ENCODE assay signal across 27 mouse cellular contexts in genomic region chr2:122325361-122325760, GRCm38 (mm10). TPM values are rescaled to one million over a fixed set of nuclear protein-coding genes. Genes with fewer than 3 reads are reported as not detected.
DNase-seq lines count a peak whose midpoint lies in the region; ATAC-seq and TF ChIP-seq lines count a peak whose summit lies in the region.
"Had no signal": no experiment of that assay in that cellular context is flagged by ENCODE, and none has a peak within 500 bp of the region (broad histone marks: within the 10 kb centered on the region; RNA-seq: fewer than 3 reads in every experiment).

No protein-coding gene starts in this region.

- H3K4me2 ChIP-seq in hindbrain, embryonic 16.5 days (ENCODE audit: low read length): no peak overlapping the region
- no peak overlapping the region for H3K4me2 ChIP-seq in midbrain, postnatal 0 days (ENCODE audit: low read depth, low read length, poor library complexity, severe bottlenecking)

- ATAC-seq in hindbrain, embryonic 16.5 days: no peak
- no peak for ATAC-seq in midbrain, postnatal 0 days (ENCODE audit: low FRiP score)
- ATAC-seq: activated CD4-positive, CD25-positive, alpha-beta regulatory T cell, adult 4 months; CD4-positive, CD25-positive, alpha-beta regulatory T cell, adult 4 months had no signal

- WGBS in hindbrain, embryonic 16.5 days: 75% methylated on average over 2 of the region's 2 CpGs
- WGBS in midbrain, postnatal 0 days: 64% methylated on average over 2 of the region's 2 CpGs

- DNase-seq in 3T3-L1 (ENCODE audit: low read depth, low spot score): peak; percentile 61
- DNase-seq in MEL (ENCODE audit: low read depth, low spot score): no peak
- peak; percentile 63 for DNase-seq in NIH3T3 (ENCODE audit: low read depth)
- DNase-seq in frontal cortex, postnatal 36 days (ENCODE audit: low spot score in 2 of 2): no peak
- no peak for DNase-seq in adrenal gland, postnatal 10 days
- DNase-seq in midbrain, postnatal 0 days (ENCODE audit: low spot score): no peak
- DNase-seq: adrenal gland, adult 2 months; adrenal gland, adult 8-10 months; adrenal gland, postnatal 14 days; adrenal gland, postnatal 25 days; adrenal gland, postnatal 36 days; B cell, adult 2 months; cerebellum, adult 11 months; cerebellum, adult 11-12 months; cerebellum, adult 18-20 months; cerebellum, adult 2 months; cerebellum, adult 8-10 months; cerebellum, adult 9-10 months had no signal

- no peak for TF ChIP-seq EP300 in MEL (IDR thresholded peaks at IDR 0.05; ENCODE audit: low read depth in 1 of 2, low read length in 2 of 2)

- TF ChIP-seq POLR2A in MEL (IDR thresholded peaks at IDR 0.05; ENCODE audit: control insufficient read depth in 1 of 2, insufficient read depth in 1 of 2, low read depth in 1 of 2, low read length in 2 of 2, poor library complexity in 1 of 2): no peak
- no peak for TF ChIP-seq POLR2A in embryonic fibroblast, embryonic 13.5 days (IDR thresholded peaks at IDR 0.05; ENCODE audit: low read depth, low read length)

- TF ChIP-seq CTCF in MEL (IDR thresholded peaks at IDR 0.05 in 2 of 3, conservative IDR thresholded peaks at IDR 0.05 in 1 of 3; ENCODE audit: control insufficient read depth in 1 of 3, insufficient read depth in 1 of 3, low read depth in 2 of 3, low read length in 3 of 3, poor library complexity in 1 of 3, severe bottlenecking in 1 of 3): no peak
- TF ChIP-seq CTCF in embryonic fibroblast, embryonic 13.5 days (IDR thresholded peaks at IDR 0.05; ENCODE audit: borderline replicate concordance, insufficient read depth, low read length): no peak
- no peak for TF ChIP-seq CTCF in midbrain, postnatal 0 days (IDR thresholded peaks at IDR 0.05)

- H3K36me3 ChIP-seq in MEL (ENCODE audit: control insufficient read depth in 1 of 2, insufficient read depth in 2 of 2, low read length in 2 of 2): no peaks in the 10 kb centered on the region
- H3K36me3 ChIP-seq in hindbrain, embryonic 16.5 days (ENCODE audit: control insufficient read depth, insufficient read depth, low read length): no peaks in the 10 kb centered on the region
- H3K36me3 ChIP-seq in midbrain, postnatal 0 days (ENCODE audit: insufficient read depth, low read length): no peaks in the 10 kb centered on the region
- H3K36me3 ChIP-seq: G1E had no signal

- no peaks in the 10 kb centered on the region for H3K4me1 ChIP-seq in MEL (ENCODE audit: control insufficient read depth in 1 of 2, insufficient read depth in 2 of 2, low read length in 2 of 2)
- peaks cover 14% of the 10 kb centered on the region for H3K4me1 ChIP-seq in embryonic fibroblast, embryonic 13.5 days (ENCODE audit: control insufficient read depth, insufficient read depth, low read length)
- no peaks in the 10 kb centered on the region for H3K4me1 ChIP-seq in hindbrain, embryonic 16.5 days (ENCODE audit: control insufficient read depth, insufficient read depth, low read depth, low read length)
- no peaks in the 10 kb centered on the region for H3K4me1 ChIP-seq in midbrain, postnatal 0 days (ENCODE audit: insufficient read depth, low read length)

- H3K27me3 ChIP-seq in MEL (ENCODE audit: control insufficient read depth in 1 of 2, insufficient read depth in 2 of 2, low read length in 2 of 2): peaks cover 2 to 3% of the 10 kb centered on the region in 2 experiments; a peak in 1 of 4 replicates
- H3K27me3 ChIP-seq in hindbrain, embryonic 16.5 days (replicated peaks; ENCODE audit: control insufficient read depth, insufficient read depth, low read length): no peaks in the 10 kb centered on the region
- no peaks in the 10 kb centered on the region for H3K27me3 ChIP-seq in midbrain, postnatal 0 days (ENCODE audit: insufficient read depth, low read length)
- H3K27me3 ChIP-seq: CH12.LX, Patski had no signal

- H3K4me3 ChIP-seq in MEL (ENCODE audit: control insufficient read depth in 1 of 2, insufficient read depth in 1 of 2, low read depth in 2 of 2, low read length in 2 of 2): no peak overlapping the region
- no peak overlapping the region for H3K4me3 ChIP-seq in embryonic fibroblast, embryonic 13.5 days (ENCODE audit: insufficient read depth, low read length)
- no peak overlapping the region for H3K4me3 ChIP-seq in hindbrain, embryonic 16.5 days (ENCODE audit: low read length)
- no peak overlapping the region for H3K4me3 ChIP-seq in midbrain, postnatal 0 days (ENCODE audit: low read depth, low read length)

- no peak overlapping the region for H3K9ac ChIP-seq in MEL (ENCODE audit: control insufficient read depth, low read depth, low read length, poor library complexity, severe bottlenecking)
- H3K9ac ChIP-seq in hindbrain, embryonic 16.5 days (ENCODE audit: low read depth, low read length): no peak overlapping the region
- H3K9ac ChIP-seq in midbrain, postnatal 0 days (replicated peaks; ENCODE audit: low read length, poor library complexity, severe bottlenecking): no peak overlapping the region

- no peak for TF ChIP-seq RAD21 in MEL (IDR thresholded peaks at IDR 0.05; ENCODE audit: low read depth, low read length)

- no peaks in the 10 kb centered on the region for H3K79me2 ChIP-seq in MEL (ENCODE audit: control insufficient read depth, insufficient read depth, low read length, poor library complexity)

- H3K9me3 ChIP-seq in MEL (replicated peaks; ENCODE audit: insufficient read depth, low read length): no peaks in the 10 kb centered on the region
- H3K9me3 ChIP-seq in hindbrain, embryonic 16.5 days (ENCODE audit: control insufficient read depth, low read length): no peaks in the 10 kb centered on the region
- H3K9me3 ChIP-seq in midbrain, postnatal 0 days (ENCODE audit: low read length): no peaks in the 10 kb centered on the region
- H3K9me3 ChIP-seq: G1E had no signal

- H3K27ac ChIP-seq in MEL (ENCODE audit: control insufficient read depth, low read depth, low read length): no peak overlapping the region
- H3K27ac ChIP-seq in embryonic fibroblast, embryonic 13.5 days (ENCODE audit: insufficient read depth, low read length): 0 out of 2 replicates have a peak overlapping the region, but pooled peaks have one; percentile 20
- H3K27ac ChIP-seq in hindbrain, embryonic 16.5 days (ENCODE audit: low read depth, low read length): no peak overlapping the region
- no peak overlapping the region for H3K27ac ChIP-seq in midbrain, postnatal 0 days (ENCODE audit: low read depth, low read length)

TF ChIP-seq in MEL, 35 proteins besides CTCF, POLR2A, EP300 and RAD21 (continues in another document):
- TF ChIP-seq ZC3H11A (IDR thresholded peaks at IDR 0.05; ENCODE audit: low read depth, low read length) (no peak), MAX (IDR thresholded peaks at IDR 0.05; ENCODE audit: low read length) (no peak)

RNA-seq across cellular contexts. Expression of gene Duox1, which starts 9.9 kb away (rescaled TPM):
- not detected in 2 replicates for total RNA-seq in MEL (2012; rRNA removed)
- under 1 TPM in 1 of 2 experiments, not detected in 1; 0.01 TPM for polyA plus RNA-seq in MEL (2012; ENCODE audit: insufficient read depth in 1 of 2, insufficient read length in 2 of 2, low read depth in 1 of 2, low replicate concordance in 2 of 2, missing spikeins in 1 of 2)
- not detected in 2 replicates for polyA plus RNA-seq in embryonic fibroblast, embryonic 13.5 days (2011; ENCODE audit: insufficient read length, low read depth, missing spikeins)
- polyA plus RNA-seq in hindbrain, embryonic 16.5 days (2015; fragmentation: Nextera tagmentation; extraction: Ambion mirVana): 0.09 and 0.15 TPM in 2 replicates
- total RNA-seq in adrenal gland, postnatal 10 days (2021): not detected
- total RNA-seq in midbrain, postnatal 0 days (2014; rRNA removed): 0.24 and 0.33 TPM in 2 replicates
- 0.11 and 0.16 TPM in 2 replicates for polyA plus RNA-seq in midbrain, postnatal 0 days (2015; fragmentation: Nextera tagmentation; extraction: Ambion mirVana)
- total RNA-seq: adrenal gland, adult 2 months; adrenal gland, postnatal 14 days; adrenal gland, postnatal 25 days; CH12.LX; G1E had no signal
- polyA plus RNA-seq: activated CD4-positive, CD25-positive, alpha-beta regulatory T cell, adult 4 months; CD4-positive, CD25-positive, alpha-beta regulatory T cell, adult 4 months; G1E had no signal

RNA-seq across cellular contexts. Expression of gene Duoxa1, which starts 11.8 kb away (rescaled TPM):
- not detected in 2 replicates for total RNA-seq in MEL (2012; rRNA removed)
- not detected for polyA plus RNA-seq in MEL (2012; ENCODE audit: insufficient read depth in 1 of 2, insufficient read length in 2 of 2, low read depth in 1 of 2, low replicate concordance in 2 of 2, missing spikeins in 1 of 2)
- 0.48 and 0.58 TPM in 2 replicates for polyA plus RNA-seq in embryonic fibroblast, embryonic 13.5 days (2011; ENCODE audit: insufficient read length, low read depth, missing spikeins)
- polyA plus RNA-seq in hindbrain, embryonic 16.5 days (2015; fragmentation: Nextera tagmentation; extraction: Ambion mirVana): 0.26 and 0.27 TPM in 2 replicates
- total RNA-seq in adrenal gland, postnatal 10 days (2021): under 1 TPM in 1 of 2 experiments, not detected in 1; 0.33 TPM
- not detected in 2 replicates for total RNA-seq in midbrain, postnatal 0 days (2014; rRNA removed)
- polyA plus RNA-seq in midbrain, postnatal 0 days (2015; fragmentation: Nextera tagmentation; extraction: Ambion mirVana): 0.41 and 0.44 TPM in 2 replicates
- total RNA-seq: adrenal gland, adult 18-20 months; adrenal gland, postnatal 25 days; adrenal gland, postnatal 36 days; CH12.LX had no signal
- polyA plus RNA-seq: CD4-positive, CD25-positive, alpha-beta regulatory T cell, adult 4 months; cerebellum, adult 2 months; G1E had no signal

RNA-seq across cellular contexts. Expression of gene Duoxa2, which starts 26.7 kb away (rescaled TPM):
- not detected in 2 replicates for total RNA-seq in MEL (2012; rRNA removed)
- polyA plus RNA-seq in MEL (2012; ENCODE audit: insufficient read depth in 1 of 2, insufficient read length in 2 of 2, low read depth in 1 of 2, low replicate concordance in 2 of 2, missing spikeins in 1 of 2): not detected
- not detected in 2 replicates for polyA plus RNA-seq in embryonic fibroblast, embryonic 13.5 days (2011; ENCODE audit: insufficient read length, low read depth, missing spikeins)
- polyA plus RNA-seq in hindbrain, embryonic 16.5 days (2015; fragmentation: Nextera tagmentation; extraction: Ambion mirVana): 0.19 and 0.36 TPM in 2 replicates
- not detected for total RNA-seq in adrenal gland, postnatal 10 days (2021)
- 0.49 and 0.61 TPM in 2 replicates for total RNA-seq in midbrain, postnatal 0 days (2014; rRNA removed)
- 0.43 and 0.82 TPM in 2 replicates for polyA plus RNA-seq in midbrain, postnatal 0 days (2015; fragmentation: Nextera tagmentation; extraction: Ambion mirVana)
- total RNA-seq: adrenal gland, adult 18-20 months; adrenal gland, adult 2 months; adrenal gland, adult 8-10 months; adrenal gland, postnatal 14 days; adrenal gland, postnatal 25 days; adrenal gland, postnatal 36 days; CH12.LX had no signal
- polyA plus RNA-seq: activated CD4-positive, CD25-positive, alpha-beta regulatory T cell, adult 4 months; adrenal gland, adult 2 months; C2C12; CD4-positive, CD25-positive, alpha-beta regulatory T cell, adult 4 months; cerebellum, adult 2 months; G1E; Patski had no signal

RNA-seq across cellular contexts. Expression of gene Duox2, which starts 27.1 kb away (rescaled TPM):
- total RNA-seq in MEL (2012; rRNA removed): not detected in 2 replicates
- not detected for polyA plus RNA-seq in MEL (2012; ENCODE audit: insufficient read depth in 1 of 2, insufficient read length in 2 of 2, low read depth in 1 of 2, low replicate concordance in 2 of 2, missing spikeins in 1 of 2)
- polyA plus RNA-seq in embryonic fibroblast, embryonic 13.5 days (2011; ENCODE audit: insufficient read length, low read depth, missing spikeins): not detected in 2 replicates
- 0.03 TPM in 1 of 2 replicates, not detected in the other for polyA plus RNA-seq in hindbrain, embryonic 16.5 days (2015; fragmentation: Nextera tagmentation; extraction: Ambion mirVana)
- total RNA-seq in adrenal gland, postnatal 10 days (2021): under 1 TPM; 0.15 to 0.33 TPM
- 0.05 and 0.14 TPM in 2 replicates for total RNA-seq in midbrain, postnatal 0 days (2014; rRNA removed)
- 0.09 and 0.17 TPM in 2 replicates for polyA plus RNA-seq in midbrain, postnatal 0 days (2015; fragmentation: Nextera tagmentation; extraction: Ambion mirVana)
- total RNA-seq: adrenal gland, adult 8-10 months; adrenal gland, postnatal 25 days; CH12.LX had no signal
- polyA plus RNA-seq: activated CD4-positive, CD25-positive, alpha-beta regulatory T cell, adult 4 months; CD4-positive, CD25-positive, alpha-beta regulatory T cell, adult 4 months; G1E had no signal

RNA-seq across cellular contexts. Expression of gene Shf, which starts 43.6 kb away (rescaled TPM):
- total RNA-seq in MEL (2012; rRNA removed): 3.6 and 4.3 TPM in 2 replicates
- polyA plus RNA-seq in MEL (2012; ENCODE audit: insufficient read depth in 1 of 2, insufficient read length in 2 of 2, low read depth in 1 of 2, low replicate concordance in 2 of 2, missing spikeins in 1 of 2): 1 to 10 TPM in 1 of 2 experiments, not detected in 1; 9.7 TPM
- polyA plus RNA-seq in embryonic fibroblast, embryonic 13.5 days (2011; ENCODE audit: insufficient read length, low read depth, missing spikeins): 10.6 and 12.3 TPM in 2 replicates
- polyA plus RNA-seq in hindbrain, embryonic 16.5 days (2015; fragmentation: Nextera tagmentation; extraction: Ambion mirVana): 11.7 and 11.8 TPM in 2 replicates
- 10 to 100 TPM; 16.7 to 23.7 TPM for total RNA-seq in adrenal gland, postnatal 10 days (2021)
- total RNA-seq in midbrain, postnatal 0 days (2014; rRNA removed): 95.6 and 138 TPM in 2 replicates
- polyA plus RNA-seq in midbrain, postnatal 0 days (2015; fragmentation: Nextera tagmentation; extraction: Ambion mirVana): 9.2 and 11.6 TPM in 2 replicates

Comparison
In these comparisons a context has a peak if more than half of its experiments do, and no peak if none do; other contexts are left out.
1. DNase-seq: peak in 3T3-L1 (single experiment) and NIH3T3 (single experiment); none in MEL (single experiment), frontal cortex, postnatal 36 days (0 of 2), adrenal gland, postnatal 10 days (single experiment) and midbrain, postnatal 0 days (single experiment).